Mouse (Mus musculus) CH12.LX (cell line): ENCODE results near the gene Zfp750.

ENCODE experiments used
- CTCF ChIP-seq, 2 experiments: IDR thresholded peaks in 1 of 2; conservative IDR thresholded peaks in 1 of 2; 2 replicates each; pipeline ENCODE4 v1.5.1; 2011 to 2012; ENCODE audit warnings: low read depth in 2 of 2, low read length in 2 of 2, improper control_type of control experiment in 1 of 2, inconsistent platforms in 1 of 2, mild to moderate bottlenecking in 1 of 2, moderate library complexity in 1 of 2
- E2F4 ChIP-seq: IDR thresholded peaks from 2 replicates; pipeline ENCODE4 v1.6.1; 2011; ENCODE audit warnings: low read depth, low read length, improper control_type of control experiment; ENCODE audit not compliant: insufficient replicate concordance
- MAFK ChIP-seq: IDR thresholded peaks from 2 replicates; pipeline ENCODE4 v1.6.1; 2011; ENCODE audit warnings: low read length, improper control_type of control experiment; ENCODE audit not compliant: insufficient replicate concordance
- USF1 ChIP-seq: IDR thresholded peaks from 2 replicates; pipeline ENCODE4 v1.6.1; 2014; ENCODE audit warnings: low read depth, mild to moderate bottlenecking, inconsistent platforms, low read length, improper control_type of control experiment
- ZC3H11A ChIP-seq: IDR thresholded peaks from 2 replicates; pipeline ENCODE4 v1.6.1; 2012; ENCODE audit warnings: low read depth, mild to moderate bottlenecking, inconsistent platforms, low read length, improper control_type of control experiment

GRCm38 (mm10) chr11:121547234-121547633, 28.1 kb upstream of the Zfp750 start:
- TF ChIP-seq E2F4 = no peak
- TF ChIP-seq ZC3H11A = no peak
- no peak for TF ChIP-seq CTCF (conservative IDR thresholded peaks at IDR 0.05 in 1 of 2, IDR thresholded peaks at IDR 0.05 in 1 of 2; ENCODE audit: low read depth in 2 of 2, low read length in 2 of 2)
- TF ChIP-seq MAFK = no peak
- no peak for TF ChIP-seq USF1
